Mouse (Mus musculus) liver, adult 2 months (tissue): Measurements from ENCODE around the gene Fermt3.

Experiments used
- CTCF ChIP-seq: fragments of 200-500 bp; IDR thresholded peaks from 2 replicates; pipeline ENCODE4 v1.5.1; 2011; ENCODE audit warnings: low read depth, low read length, control low read depth
- POLR2A ChIP-seq: fragments of 200-500 bp; IDR thresholded peaks from 2 replicates; pipeline ENCODE4 v1.6.1; 2011; ENCODE audit warnings: low read length, control low read depth; ENCODE audit not compliant: insufficient read depth; ENCODE audit errors: extremely low read depth

- TF ChIP-seq CTCF (no peak), POLR2A (no peak)
Observed at GRCm38 (mm10) chr19:6993011-6993770, 26.1 kb downstream of the Fermt3 start.
